Mouse (Mus musculus) forebrain, embryonic 12.5 days (tissue): ENCODE measurements around the gene Nme7. TPM values are rescaled to one million over a fixed set of nuclear protein-coding genes. Genes with fewer than 3 reads are reported as not detected.

ENCODE experiments used
- ATAC-seq: fragments of 200-750 bp; cut with Nextera tagmentation; 2 replicates; pipeline ENCODE4 v1.8.0; 2017; ENCODE audit warnings: moderate TSS enrichment; ENCODE audit not compliant: low FRiP score
- H3K27ac ChIP-seq: fragments of 300-500 bp; sonication (generic); 2 replicates; pipeline ENCODE4 v1.5.1; 2016; ENCODE audit warnings: mild to moderate bottlenecking
- H3K27me3 ChIP-seq: fragments of 300-500 bp; sonication (generic); 2 replicates; pipeline ENCODE4 v1.6.1; 2016; ENCODE audit warnings: mild to moderate bottlenecking
- H3K36me3 ChIP-seq: fragments of 300-500 bp; sonication (generic); replicated peaks from 2 replicates; pipeline ENCODE4 v1.6.1; 2016; ENCODE audit warnings: mild to moderate bottlenecking
- H3K4me1 ChIP-seq: fragments of 300-500 bp; sonication (generic); 2 replicates; pipeline ENCODE4 v1.6.1; 2016
- H3K4me2 ChIP-seq: fragments of 300-500 bp; sonication (generic); 2 replicates; pipeline ENCODE4 v1.6.1; 2016; ENCODE audit warnings: mild to moderate bottlenecking, moderate library complexity
- H3K4me3 ChIP-seq: fragments of 300-500 bp; sonication (generic); replicated peaks from 2 replicates; pipeline ENCODE4 v1.5.1; 2016; ENCODE audit warnings: mild to moderate bottlenecking
- H3K9ac ChIP-seq: fragments of 300-500 bp; sonication (generic); 2 replicates; pipeline ENCODE4 v1.6.1; 2016; ENCODE audit warnings: mild to moderate bottlenecking
- H3K9me3 ChIP-seq: fragments of 300-500 bp; sonication (generic); 2 replicates; pipeline ENCODE4 v1.6.1; 2016
- WGBS: fragments of 180-500 bp; shearing (Covaris S2); methylation state at CpG from one replicate; pipeline ENCODE4 v1.1.7; 2016; 5-methylcytosine and 5-hydroxymethylcytosine counted together
- polyA plus RNA-seq: library from polyadenylated mRNA; unstranded; fragments of >200 nt; fragmentation: Nextera tagmentation; extraction: Ambion mirVana; gene quantifications from 2 replicates; pipeline ENCODE4 v1.2.1, GENCODE M21; 2016

Gene Nme7
- polyA plus RNA-seq, 1 experiment from 2014 or later = 37.0 TPM

GRCm38 (mm10) chr1:164445620-164446162 lies 141.8 kb downstream of the Nme7 start:
- WGBS = 90% methylated on average over 5 of the region's 5 CpGs
- no peaks in the 10 kb centered on the region for H3K27me3 ChIP-seq
- no peaks in the 10 kb centered on the region for H3K9me3 ChIP-seq
- H3K27ac ChIP-seq = no peak overlapping the region
- H3K4me2 ChIP-seq = no peak overlapping the region
- H3K36me3 ChIP-seq = peaks cover 23% of the 10 kb centered on the region
- no peak for ATAC-seq
- H3K9ac ChIP-seq = no peak overlapping the region
- no peak overlapping the region for H3K4me3 ChIP-seq
- H3K4me1 ChIP-seq = no peaks in the 10 kb centered on the region

GRCm38 (mm10) chr1:164446535-164446934 lies 142.6 kb downstream of the Nme7 start:
- no peak for ATAC-seq
- Histone ChIP-seq H3K4me3 (no peak overlapping the region), H3K27ac (no peak overlapping the region), H3K4me1 (no peaks in the 10 kb centered on the region), H3K4me2 (no peak overlapping the region), H3K9ac (no peak overlapping the region), H3K9me3 (no peaks in the 10 kb centered on the region), H3K27me3 (no peaks in the 10 kb centered on the region), H3K36me3 (peaks cover 20% of the 10 kb centered on the region)
- WGBS = 96% methylated on average over 10 of the region's 10 CpGs

- Histone ChIP-seq H3K9me3 (no peaks in the 10 kb centered on the region), H3K27me3 (no peaks in the 10 kb centered on the region), H3K4me1 (no peaks in the 10 kb centered on the region), H3K4me3 (no peak overlapping the region), H3K9ac (no peak overlapping the region), H3K36me3 (peaks cover 18% of the 10 kb centered on the region), H3K4me2 (no peak overlapping the region), H3K27ac (no peak overlapping the region)
- 91% methylated on average over 6 of the region's 6 CpGs for WGBS
- ATAC-seq = no peak
Observed at GRCm38 (mm10) chr1:164447521-164447920, 143.6 kb downstream of the Nme7 start.

GRCm38 (mm10) chr1:164449626-164450025 lies 145.7 kb downstream of the Nme7 start:
- WGBS = 92% methylated on average over 8 of the region's 8 CpGs
- H3K9ac ChIP-seq = no peak overlapping the region
- no peak for ATAC-seq
- H3K27me3 ChIP-seq = no peaks in the 10 kb centered on the region
- no peak overlapping the region for H3K27ac ChIP-seq
- peaks cover 7% of the 10 kb centered on the region for H3K4me1 ChIP-seq
- H3K36me3 ChIP-seq = peaks cover 17% of the 10 kb centered on the region
- H3K9me3 ChIP-seq = no peaks in the 10 kb centered on the region
- no peak overlapping the region for H3K4me3 ChIP-seq
- H3K4me2 ChIP-seq = no peak overlapping the region

- Histone ChIP-seq H3K36me3 (peaks cover 17% of the 10 kb centered on the region), H3K9ac (no peak overlapping the region), H3K4me3 (no peak overlapping the region), H3K27ac (no peak overlapping the region), H3K4me2 (no peak overlapping the region), H3K4me1 (peaks cover 13% of the 10 kb centered on the region), H3K9me3 (no peaks in the 10 kb centered on the region), H3K27me3 (no peaks in the 10 kb centered on the region)
- no peak for ATAC-seq
- whole genome bisulfite sequencing = 88% methylated on average over 4 of the region's 4 CpGs
Observed at GRCm38 (mm10) chr1:164450231-164450630, 146.3 kb downstream of the Nme7 start.

GRCm38 (mm10) chr1:164450644-164451043 lies 146.7 kb downstream of the Nme7 start:
- WGBS = 91% methylated on average over 4 of the region's 4 CpGs
- Histone ChIP-seq H3K9me3 (no peaks in the 10 kb centered on the region), H3K4me1 (peaks cover 15% of the 10 kb centered on the region), H3K27me3 (0 out of 2 replicates have a peak, but pooled peaks cover under 1% of the 10 kb centered on the region), H3K4me2 (no peak overlapping the region), H3K4me3 (no peak overlapping the region), H3K27ac (no peak overlapping the region), H3K9ac (no peak overlapping the region), H3K36me3 (peaks cover 17% of the 10 kb centered on the region)
- ATAC-seq = no peak

GRCm38 (mm10) chr1:164451346-164451745 lies 147.4 kb downstream of the Nme7 start:
- 96% methylated on average over 5 of the region's 5 CpGs for WGBS
- peaks cover 17% of the 10 kb centered on the region for H3K36me3 ChIP-seq

GRCm38 (mm10) chr1:164452580-164452979 lies 148.7 kb downstream of the Nme7 start:
- Histone ChIP-seq H3K9me3 (no peaks in the 10 kb centered on the region), H3K4me1 (peaks cover 32% of the 10 kb centered on the region), H3K4me3 (no peak overlapping the region), H3K4me2 (no peak overlapping the region), H3K9ac (no peak overlapping the region), H3K36me3 (peaks cover 17% of the 10 kb centered on the region), H3K27me3 (peaks cover 14% of the 10 kb centered on the region; the same call in 1 of the 2 replicates), H3K27ac (no peak overlapping the region)
- 89% methylated on average over 6 of the region's 6 CpGs for WGBS
- ATAC-seq = no peak

More at GRCm38 (mm10) chr1:164451346-164451745, 147.4 kb downstream of the Nme7 start:
- Histone ChIP-seq H3K9ac (no peak overlapping the region), H3K27ac (no peak overlapping the region), H3K4me3 (no peak overlapping the region), H3K4me2 (no peak overlapping the region), H3K9me3 (no peaks in the 10 kb centered on the region), H3K4me1 (peaks cover 22% of the 10 kb centered on the region), H3K27me3 (0 out of 2 replicates have a peak, but pooled peaks cover 8% of the 10 kb centered on the region)
- no peak for ATAC-seq

- Histone ChIP-seq H3K27me3 (peaks cover 14% of the 10 kb centered on the region; the same call in 1 of the 2 replicates), H3K4me1 (peaks cover 32% of the 10 kb centered on the region), H3K27ac (no peak overlapping the region), H3K9ac (no peak overlapping the region), H3K9me3 (no peaks in the 10 kb centered on the region), H3K36me3 (peaks cover 17% of the 10 kb centered on the region), H3K4me3 (no peak overlapping the region), H3K4me2 (no peak overlapping the region)
- ATAC-seq = no peak
- whole genome bisulfite sequencing = 96% methylated on average over 8 of the region's 8 CpGs
Observed at GRCm38 (mm10) chr1:164453146-164453545, 149.2 kb downstream of the Nme7 start.

- Histone ChIP-seq H3K27ac (no peak overlapping the region), H3K4me2 (no peak overlapping the region), H3K36me3 (peaks cover 17% of the 10 kb centered on the region), H3K27me3 (peaks cover 17% of the 10 kb centered on the region), H3K9ac (no peak overlapping the region), H3K9me3 (no peaks in the 10 kb centered on the region), H3K4me1 (peaks cover 35% of the 10 kb centered on the region), H3K4me3 (no peak overlapping the region)
- WGBS = 95% methylated on average over 5 of the region's 5 CpGs
- ATAC-seq = no peak
Observed at GRCm38 (mm10) chr1:164453739-164454138, 149.8 kb downstream of the Nme7 start.

GRCm38 (mm10) chr1:164454747-164455400 lies 151.0 kb downstream of the Nme7 start:
- Histone ChIP-seq H3K4me3 (peak overlapping the region; percentile 26), H3K27ac (no peak overlapping the region), H3K9me3 (no peaks in the 10 kb centered on the region), H3K4me2 (peak overlapping the region; percentile 44), H3K27me3 (peaks cover 22% of the 10 kb centered on the region), H3K4me1 (peaks cover 40% of the 10 kb centered on the region), H3K36me3 (peaks cover 17% of the 10 kb centered on the region), H3K9ac (peak overlapping the region; percentile 17; the same call in 1 of the 2 replicates)
- 40% methylated on average over 14 of the region's 14 CpGs for WGBS
- no peak for ATAC-seq

GRCm38 (mm10) chr1:164455614-164456013 lies 151.7 kb downstream of the Nme7 start:
- peaks cover 27% of the 10 kb centered on the region for H3K27me3 ChIP-seq
- peak overlapping the region; percentile 64 for H3K4me3 ChIP-seq
- H3K9ac ChIP-seq = no peak overlapping the region

GRCm38 (mm10) chr1:164456065-164456464 lies 152.1 kb downstream of the Nme7 start:
- Histone ChIP-seq H3K4me1 (peaks cover 40% of the 10 kb centered on the region), H3K27ac (no peak overlapping the region)

More at GRCm38 (mm10) chr1:164455614-164456013, 151.7 kb downstream of the Nme7 start:
- Histone ChIP-seq H3K27ac (no peak overlapping the region), H3K4me2 (peak overlapping the region; percentile 84), H3K9me3 (no peaks in the 10 kb centered on the region), H3K4me1 (peaks cover 40% of the 10 kb centered on the region), H3K36me3 (peaks cover 17% of the 10 kb centered on the region)
- WGBS = 62% methylated on average over 7 of the region's 7 CpGs
- ATAC-seq = no peak

More at GRCm38 (mm10) chr1:164456065-164456464, 152.1 kb downstream of the Nme7 start:
- Histone ChIP-seq H3K36me3 (peaks cover 16% of the 10 kb centered on the region), H3K9ac (0 out of 2 replicates have a peak overlapping the region, but pooled peaks have one; percentile 21), H3K9me3 (no peaks in the 10 kb centered on the region), H3K4me2 (peak overlapping the region; percentile 84), H3K27me3 (peaks cover 31% of the 10 kb centered on the region), H3K4me3 (peak overlapping the region; percentile 64)
- no peak for ATAC-seq
- WGBS = 33% methylated on average over 6 of the region's 6 CpGs
